Mouse (Mus musculus): ENCODE results near the gene Trib2.

Trib2 gene

GRCm38 (mm10) chr12:15765996-15766395 lies 50.7 kb downstream of the Trib2 start:
- peak; percentile 37 for DNase-seq (ENCODE audit: low spot score)

DNA sequence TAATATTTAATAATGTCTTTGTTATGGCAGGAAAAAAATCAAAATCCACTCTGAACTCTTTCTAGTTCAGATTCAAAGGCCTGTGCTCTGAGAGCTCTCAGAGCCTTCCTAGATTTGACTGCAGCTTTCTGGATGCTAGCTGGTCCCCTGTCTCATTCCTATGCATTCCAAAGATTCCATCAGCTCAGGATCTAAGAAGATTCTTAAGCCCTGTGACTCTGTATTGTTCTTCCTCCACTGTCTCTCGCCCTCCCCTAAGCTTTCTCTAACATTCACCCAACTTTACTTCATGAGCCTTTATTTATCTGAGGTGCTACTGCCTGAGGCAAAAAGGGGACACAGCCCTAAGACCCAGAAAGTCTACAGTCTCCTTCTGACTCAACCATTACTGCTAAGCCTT lies 51.5 kb downstream of the Trib2 start:
- no peak for DNase-seq (ENCODE audit: low spot score)

- peak; percentile 80 for DNase-seq (ENCODE audit: low spot score)
Measured at GRCm38 (mm10) chr12:15761453-15762116, 55.1 kb downstream of the Trib2 start.

- DNase-seq (ENCODE audit: low spot score): no peak
Measured at GRCm38 (mm10) chr12:15760684-15761083, 56.0 kb downstream of the Trib2 start.

GRCm38 (mm10) chr12:15758866-15759265 lies 57.9 kb downstream of the Trib2 start:
- peak; percentile 74 for DNase-seq (ENCODE audit: low spot score)

- peak; percentile 15 for DNase-seq (ENCODE audit: low spot score)
Measured at GRCm38 (mm10) chr12:15757351-15757750, 59.4 kb downstream of the Trib2 start.

- DNase-seq (ENCODE audit: low spot score): no peak
Measured at GRCm38 (mm10) chr12:15755030-15755690, 61.6 kb downstream of the Trib2 start.

DNA sequence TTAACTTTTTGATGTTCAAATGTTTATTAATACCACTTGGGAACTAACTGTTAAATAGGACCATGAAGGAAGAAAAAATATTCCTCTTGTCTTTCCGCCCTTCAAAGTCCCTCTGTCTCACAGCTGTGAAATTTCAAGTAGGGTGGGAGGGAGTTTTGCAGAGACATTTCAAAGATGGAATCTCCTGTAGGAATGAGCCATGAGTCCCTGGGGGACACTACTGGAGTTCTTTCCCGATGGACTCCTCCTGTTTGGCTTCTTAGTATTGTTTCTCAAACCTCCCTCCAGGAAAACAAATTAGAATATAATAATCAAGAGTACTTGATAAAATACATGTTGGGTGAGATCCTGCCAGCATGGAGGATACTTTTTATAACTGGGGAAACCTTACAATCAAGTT lies 62.1 kb downstream of the Trib2 start:
- no peak for DNase-seq (ENCODE audit: low spot score)

- DNase-seq (ENCODE audit: low spot score): no peak
Measured at GRCm38 (mm10) chr12:15749646-15750195, 67.0 kb downstream of the Trib2 start.

DNA sequence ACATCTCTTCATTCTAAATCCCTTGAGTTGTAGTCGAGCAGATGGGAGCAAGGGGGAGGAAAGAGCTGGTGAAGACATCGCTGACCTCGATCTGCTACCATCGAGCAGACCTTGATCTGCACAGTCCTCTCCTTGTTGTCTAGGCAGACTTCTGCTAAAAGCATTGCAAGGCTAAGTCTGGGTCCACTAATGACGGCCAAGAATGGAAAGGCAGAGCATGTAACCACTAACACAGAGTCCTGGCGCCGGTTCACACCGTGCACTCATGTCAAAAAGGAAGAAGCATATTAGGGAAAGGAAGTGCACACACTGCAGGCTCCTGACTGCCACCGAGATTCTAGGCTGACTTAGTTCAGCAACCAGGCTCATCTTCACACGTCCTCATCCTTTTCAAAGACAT lies 71.0 kb downstream of the Trib2 start:
- DNase-seq (ENCODE audit: low spot score): no peak
